Mouse (Mus musculus): ENCODE results near the gene Fblim1. TPM values are rescaled to one million over a fixed set of nuclear protein-coding genes. Genes with fewer than 3 reads are reported as not detected.

Fblim1 gene
- total RNA-seq, 2 experiments from 2014 or later, result 1.4 to 1.6 TPM

- no peak for DNase-seq (ENCODE audit: low spot score in 2 of 2)
Observed at GRCm38 (mm10) chr4:141625774-141626550, 20.1 kb upstream of the Fblim1 start.

DNA sequence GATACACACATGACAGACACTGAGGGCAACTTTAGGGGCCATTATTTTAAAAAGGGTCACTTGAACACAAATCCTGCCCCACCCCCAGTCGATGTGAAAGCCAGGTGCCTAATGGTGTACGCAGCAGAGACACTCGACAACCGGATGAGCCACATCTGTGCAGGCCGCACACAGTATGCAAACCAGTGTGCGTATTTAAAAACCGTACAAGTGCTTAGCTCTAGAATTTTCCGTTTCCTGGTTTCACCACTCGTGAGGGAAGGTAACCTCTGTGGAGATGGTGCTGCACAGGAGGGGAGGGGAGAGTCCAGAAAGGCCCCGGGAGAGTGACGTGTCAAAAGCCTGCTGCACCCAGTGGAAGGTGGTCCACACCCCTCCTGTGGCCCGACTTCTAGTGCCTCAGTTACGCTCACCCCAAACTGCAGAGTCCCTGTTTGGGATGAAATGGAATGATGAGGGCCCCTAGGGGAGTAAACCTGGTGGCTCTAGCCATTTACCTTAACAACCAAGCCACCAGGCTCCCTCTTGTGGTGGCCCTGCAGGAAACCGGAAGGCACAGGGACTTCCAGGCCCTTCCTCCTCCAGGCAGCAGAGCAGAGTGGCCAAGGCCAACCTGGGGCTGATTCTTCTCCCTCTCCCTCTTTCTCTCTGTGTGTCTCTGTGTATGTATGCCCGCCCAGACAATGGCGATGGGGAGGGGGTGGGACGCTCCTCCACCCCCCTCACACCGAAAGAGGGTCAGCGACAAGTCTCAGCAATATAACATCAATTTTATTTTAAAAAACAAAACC, 19.3 kb upstream of the Fblim1 start:
- peak in 1 of 2 experiments; percentile 34 for DNase-seq (ENCODE audit: low spot score in 2 of 2)

DNA sequence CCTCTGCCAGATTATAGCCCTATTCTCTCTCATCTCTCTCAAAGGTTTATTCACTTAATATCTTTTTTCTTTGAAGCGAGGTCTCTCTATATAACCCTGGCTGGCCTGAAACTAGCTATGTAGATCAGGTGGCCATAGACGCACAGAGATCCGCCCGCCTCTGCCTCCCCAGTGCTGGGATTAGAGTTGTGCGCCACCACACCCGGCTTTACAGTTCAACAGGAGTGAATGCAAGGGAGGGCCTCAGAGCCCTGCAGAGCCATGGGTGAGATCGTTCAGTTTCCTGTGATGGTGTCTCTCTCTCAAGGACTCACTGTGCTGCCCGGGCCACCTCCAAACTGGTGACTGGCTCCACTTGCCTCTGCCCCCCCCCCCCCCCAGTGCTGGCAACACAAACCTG, 18.2 kb upstream of the Fblim1 start:
- DNase-seq (ENCODE audit: low spot score in 2 of 2), result no peak

GRCm38 (mm10) chr4:141623666-141624065, 17.8 kb upstream of the Fblim1 start, which contains the start of gene Slc25a34:
Slc25a34 (minus strand) TSS chr4:141623821.
- DNase-seq (ENCODE audit: low spot score in 2 of 2), result no peak

GRCm38 (mm10) chr4:141623037-141623436, 17.1 kb upstream of the Fblim1 start:
- DNase-seq (ENCODE audit: low spot score in 2 of 2), result no peak

DNA sequence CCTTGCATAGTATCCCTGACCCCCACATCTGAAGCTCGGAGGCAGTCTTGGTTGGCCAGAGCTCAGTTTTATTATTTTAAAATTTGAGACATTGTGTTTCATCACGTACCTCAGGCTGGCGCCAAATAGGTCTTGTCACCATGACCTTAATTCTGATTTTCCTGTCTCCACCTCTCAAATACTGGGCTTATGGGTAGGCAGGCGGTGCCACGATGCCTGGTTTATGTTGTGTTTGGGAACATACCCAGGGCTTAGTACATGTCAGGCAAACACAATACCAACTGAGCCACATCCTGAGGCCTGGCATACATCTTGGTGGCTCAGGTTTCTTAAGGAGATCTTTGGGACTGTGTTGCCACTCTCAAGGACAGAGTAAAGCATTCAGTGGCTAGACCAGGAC, 16.7 kb upstream of the Fblim1 start:
- no peak for DNase-seq (ENCODE audit: low spot score in 2 of 2)

- DNase-seq (ENCODE audit: low spot score in 2 of 2), result no peak
Observed at GRCm38 (mm10) chr4:141622091-141622490, 16.2 kb upstream of the Fblim1 start.

DNA sequence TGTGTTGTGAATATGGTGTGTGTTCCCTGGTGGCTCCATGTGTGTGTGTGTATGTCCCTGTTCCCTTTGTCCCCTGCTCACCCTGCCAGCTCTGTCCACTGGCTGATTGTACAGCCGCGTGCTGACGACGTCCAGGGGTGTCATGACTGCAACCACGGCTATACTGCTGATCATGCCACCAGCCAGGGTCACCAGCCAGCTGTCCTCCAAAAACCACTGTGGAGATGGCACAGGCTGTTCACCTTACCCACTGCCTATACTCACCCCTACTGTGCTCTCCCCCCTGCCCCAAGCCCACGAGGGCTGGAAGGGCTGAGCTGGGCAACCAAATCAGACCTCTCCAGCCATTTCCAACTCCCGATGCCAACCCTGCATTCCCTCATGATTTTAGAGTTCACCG, 15.4 kb upstream of the Fblim1 start:
- DNase-seq (ENCODE audit: low spot score in 2 of 2), result no peak

DNA sequence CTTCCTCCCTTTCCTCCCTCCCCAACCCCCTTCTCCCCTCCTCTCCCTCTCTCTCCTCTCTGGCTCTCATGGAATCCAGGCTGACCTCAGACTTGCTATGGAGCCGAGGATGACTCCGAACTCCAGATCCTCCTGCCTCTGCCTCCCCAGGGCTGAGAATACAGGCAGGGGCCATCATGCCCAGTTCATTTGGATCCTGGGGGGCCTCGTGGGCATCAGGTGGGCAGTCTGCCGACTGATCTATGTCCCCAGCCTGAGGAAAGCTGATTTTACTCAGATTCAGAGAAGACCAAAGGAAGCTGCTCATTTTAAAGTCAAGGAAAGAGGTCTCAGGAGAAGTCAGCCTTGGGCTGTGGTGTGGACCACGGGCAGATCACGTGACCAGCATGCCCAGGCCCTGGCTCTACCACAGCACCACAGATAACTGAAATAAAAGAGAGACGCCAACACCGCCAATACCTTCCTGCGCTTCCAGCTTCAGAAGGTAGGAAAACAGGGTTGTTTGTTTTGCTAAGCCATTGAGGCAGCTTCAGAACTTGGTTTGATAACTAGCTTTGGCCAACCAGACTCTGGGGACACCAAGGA, 13.5 kb upstream of the Fblim1 start:
- DNase-seq (ENCODE audit: low spot score in 2 of 2), result no peak

DNA sequence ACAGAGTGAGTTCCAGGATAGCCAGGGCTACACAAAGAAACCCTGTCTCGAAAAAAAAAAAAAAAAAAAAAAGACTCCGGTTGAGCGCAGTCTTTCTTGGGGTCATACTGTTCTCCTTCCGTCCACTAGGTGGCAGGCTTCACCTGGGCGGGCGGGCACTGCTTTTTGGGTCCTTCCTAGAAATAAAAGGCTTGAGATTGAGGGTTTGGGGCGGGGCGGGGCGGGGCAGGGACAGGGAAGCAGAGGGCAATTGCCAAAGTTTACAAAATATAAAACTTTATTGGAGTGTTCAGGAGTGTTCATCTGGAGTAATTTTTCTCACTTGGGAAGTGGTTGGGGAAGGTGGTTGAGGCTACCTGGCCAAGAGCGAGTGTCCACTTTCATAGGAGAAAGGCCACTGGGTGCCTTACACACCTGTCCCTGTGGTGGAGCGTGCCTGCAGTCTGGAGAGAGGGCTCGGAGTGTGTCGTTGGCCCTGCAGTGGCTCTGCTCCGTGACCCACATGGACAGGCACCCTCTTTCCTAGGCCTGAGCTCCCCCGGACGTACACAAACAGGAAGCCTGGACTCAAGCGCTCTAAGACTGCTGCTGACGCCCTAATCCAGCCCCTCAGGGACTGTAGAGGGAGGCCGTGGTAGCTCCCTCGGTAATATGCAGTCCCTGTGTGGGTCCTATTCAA, 12.8 kb upstream of the Fblim1 start, which contains the start of gene Tmem82:
Gene Tmem82, minus strand, starts transcription at position 69 of the 679 bp plus-strand sequence.
- peak; percentile 36 to 56 for DNase-seq (ENCODE audit: low spot score in 2 of 2)

DNA sequence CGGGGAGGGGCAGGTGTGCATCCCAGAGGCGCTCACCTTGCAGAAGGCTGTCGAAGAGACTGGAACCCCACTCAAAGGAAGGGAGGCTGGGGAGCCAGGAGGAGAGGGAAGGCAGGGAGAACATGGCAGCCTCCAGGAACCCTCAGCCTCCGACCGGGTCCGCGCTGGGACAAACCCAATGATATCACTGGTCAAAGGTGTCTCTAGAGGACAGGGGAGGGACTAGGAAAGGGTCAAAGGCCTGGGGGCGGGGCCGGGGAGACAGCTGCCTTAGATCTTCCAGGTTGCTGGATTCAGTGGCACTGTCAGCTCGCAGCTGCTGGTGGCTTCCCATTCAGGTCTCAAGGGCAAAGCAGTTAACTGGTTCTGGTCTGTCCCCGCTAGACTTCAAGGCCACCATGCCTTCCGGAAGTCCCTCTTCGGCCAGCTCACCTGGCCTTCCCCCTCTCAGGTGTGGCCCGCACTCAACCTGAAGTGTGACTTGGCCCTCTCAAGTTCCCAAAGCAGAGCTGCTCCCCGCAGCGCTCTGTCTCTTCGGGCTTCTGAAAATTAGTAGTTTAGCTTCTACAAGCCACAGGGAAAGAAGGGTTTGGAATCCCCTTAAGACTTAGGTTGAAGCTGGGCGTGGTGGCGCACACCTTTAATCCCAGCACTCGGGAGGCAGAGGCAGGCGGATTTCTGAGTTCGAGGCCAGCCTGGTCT, 12.1 kb upstream of the Fblim1 start:
- no peak for DNase-seq (ENCODE audit: low spot score in 2 of 2)

GRCm38 (mm10) chr4:141617299-141617698, 11.4 kb upstream of the Fblim1 start:
- DNase-seq (ENCODE audit: low spot score in 2 of 2), result peak; percentile 52 to 53

GRCm38 (mm10) chr4:141616811-141617210, 10.9 kb upstream of the Fblim1 start:
- DNase-seq (ENCODE audit: low spot score in 2 of 2), result no peak

GRCm38 (mm10) chr4:141614946-141615345, 9.1 kb upstream of the Fblim1 start:
- no peak for DNase-seq (ENCODE audit: low spot score in 2 of 2)

- no peak for DNase-seq (ENCODE audit: low spot score in 2 of 2)
Observed at GRCm38 (mm10) chr4:141609538-141609937, 3.6 kb upstream of the Fblim1 start.

GRCm38 (mm10) chr4:141605421-141605820, 475 bp downstream of the Fblim1 start:
- DNase-seq (ENCODE audit: low spot score in 2 of 2), result no peak

DNA sequence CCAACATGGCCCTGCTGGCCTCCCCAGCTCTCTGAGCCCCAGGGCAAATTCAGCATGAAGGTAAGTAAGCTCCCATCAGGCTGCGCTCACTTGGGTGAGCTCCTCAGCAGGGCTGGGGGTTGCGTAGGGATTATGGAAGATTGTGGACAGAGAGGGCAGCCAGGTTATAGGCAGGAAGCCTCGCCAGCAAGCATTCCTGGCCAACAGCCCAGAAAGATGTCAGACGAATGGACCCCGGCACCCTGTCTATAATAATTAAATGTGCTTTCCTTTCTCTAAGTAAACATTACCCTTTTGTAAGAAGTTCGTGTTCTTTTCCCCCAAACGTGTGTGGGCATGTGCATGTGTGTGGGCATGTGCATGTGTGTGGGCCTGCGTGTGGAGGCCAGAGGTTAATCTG, 1.4 kb downstream of the Fblim1 start:
- DNase-seq (ENCODE audit: low spot score in 2 of 2), result no peak

DNA sequence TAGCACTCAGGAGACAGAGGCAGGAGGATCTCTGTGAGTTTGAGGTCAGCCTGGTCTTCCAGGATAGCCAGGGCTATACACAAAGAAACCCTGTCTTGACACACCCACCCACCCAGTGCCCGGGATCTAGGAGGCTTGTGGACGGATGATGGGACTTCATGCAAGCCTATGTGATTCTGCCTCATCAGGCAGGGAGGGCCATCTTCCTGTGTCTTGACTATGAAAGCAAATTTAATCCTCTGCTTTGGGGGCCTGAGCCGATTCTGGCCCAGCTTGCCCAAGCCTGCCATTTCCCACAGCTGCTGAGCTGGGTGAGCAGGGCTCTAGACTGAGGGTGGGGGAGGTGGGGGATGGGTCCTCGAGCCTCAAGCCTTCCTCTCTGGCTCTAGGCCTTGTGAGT, 2.0 kb downstream of the Fblim1 start:
- DNase-seq (ENCODE audit: low spot score in 2 of 2), result no peak

GRCm38 (mm10) chr4:141602523-141603223, 3.2 kb downstream of the Fblim1 start:
- no peak for DNase-seq (ENCODE audit: low spot score in 2 of 2)
